Mouse (Mus musculus): Measurements from ENCODE around the gene Kif3c. TPM values are rescaled to one million over a fixed set of nuclear protein-coding genes. Genes with fewer than 3 reads are reported as not detected.

The Kif3c gene
- 8.5 and 9.0 TPM in 2 replicates for polyA plus RNA-seq (2016; fragmentation: Nextera tagmentation; extraction: Ambion mirVana)

- 7% methylated on average over 46 of the region's 48 CpGs for WGBS
Measured at GRCm38 (mm10) chr12:3364508-3365448, at the start of gene Kif3c. Gene Kif3c (plus strand): TSS chr12:3365132.

GRCm38 (mm10) chr12:3316083-3316482, 48.8 kb upstream of the Kif3c start:
- Histone ChIP-seq H3K27me3 (ENCODE audit: insufficient read depth, poor library complexity, severe bottlenecking) (no peaks in the 10 kb centered on the region), H3K36me3 (no peaks in the 10 kb centered on the region), H3K4me1 (no peaks in the 10 kb centered on the region), H3K27ac (no peak overlapping the region), H3K4me3 (no peak overlapping the region), H3K9me3 (no peaks in the 10 kb centered on the region)
- no peak for DNase-seq (ENCODE audit: low spot score)
- 46% methylated on average over 2 of the region's 2 CpGs for WGBS

More at GRCm38 (mm10) chr12:3364508-3365448, at the start of gene Kif3c:
- peaks cover 12% of the 10 kb centered on the region; the same call in 1 of the 2 replicates for H3K27me3 ChIP-seq (ENCODE audit: insufficient read depth, poor library complexity, severe bottlenecking)
- H3K9me3 ChIP-seq: no peaks in the 10 kb centered on the region
- peaks cover 12% of the 10 kb centered on the region; the same call in 1 of the 2 replicates for H3K36me3 ChIP-seq
- H3K27ac ChIP-seq: peak within 1 kb of the TSS; percentile 87
- peak; percentile 86 for DNase-seq (ENCODE audit: low spot score)
- peaks cover 15% of the 10 kb centered on the region for H3K4me1 ChIP-seq
- peak within 1 kb of the TSS; percentile 75 for H3K4me3 ChIP-seq

GRCm38 (mm10) chr12:3316937-3317336, 48.0 kb upstream of the Kif3c start:
- no peaks in the 10 kb centered on the region for H3K4me1 ChIP-seq
- whole genome bisulfite sequencing: 66% methylated on average over 3 of the region's 3 CpGs
- H3K27me3 ChIP-seq (ENCODE audit: insufficient read depth, poor library complexity, severe bottlenecking): no peaks in the 10 kb centered on the region
- H3K9me3 ChIP-seq: no peaks in the 10 kb centered on the region
- H3K27ac ChIP-seq: no peak overlapping the region
- no peak for DNase-seq (ENCODE audit: low spot score)
- H3K36me3 ChIP-seq: no peaks in the 10 kb centered on the region
- no peak overlapping the region for H3K4me3 ChIP-seq

- 74% methylated on average over 4 of the region's 4 CpGs for WGBS
- Histone ChIP-seq H3K9me3 (no peaks in the 10 kb centered on the region), H3K36me3 (no peaks in the 10 kb centered on the region), H3K4me1 (no peaks in the 10 kb centered on the region), H3K4me3 (no peak overlapping the region), H3K27me3 (ENCODE audit: insufficient read depth, poor library complexity, severe bottlenecking) (no peaks in the 10 kb centered on the region), H3K27ac (no peak overlapping the region)
- DNase-seq (ENCODE audit: low spot score): no peak
Measured at GRCm38 (mm10) chr12:3319377-3319776, 45.6 kb upstream of the Kif3c start.

GRCm38 (mm10) chr12:3323241-3323640, 41.7 kb upstream of the Kif3c start:
- H3K4me1 ChIP-seq: no peaks in the 10 kb centered on the region
- H3K36me3 ChIP-seq: no peaks in the 10 kb centered on the region
- DNase-seq (ENCODE audit: low spot score): no peak
- H3K9me3 ChIP-seq: no peaks in the 10 kb centered on the region
- no peak overlapping the region for H3K27ac ChIP-seq
- 63% methylated on average over 6 of the region's 6 CpGs for WGBS
- no peaks in the 10 kb centered on the region for H3K27me3 ChIP-seq (ENCODE audit: insufficient read depth, poor library complexity, severe bottlenecking)
- no peak overlapping the region for H3K4me3 ChIP-seq

GRCm38 (mm10) chr12:3325232-3325631, 39.7 kb upstream of the Kif3c start:
- no peaks in the 10 kb centered on the region; the same call in 1 of the 2 replicates for H3K9me3 ChIP-seq
- H3K36me3 ChIP-seq: no peaks in the 10 kb centered on the region
- H3K4me1 ChIP-seq: no peaks in the 10 kb centered on the region
- H3K27me3 ChIP-seq (ENCODE audit: insufficient read depth, poor library complexity, severe bottlenecking): no peaks in the 10 kb centered on the region
- no peak for DNase-seq (ENCODE audit: low spot score)
- no peak overlapping the region for H3K4me3 ChIP-seq
- WGBS: 71% methylated on average over 2 of the region's 2 CpGs
- no peak overlapping the region for H3K27ac ChIP-seq

- WGBS: 79% methylated on average over 4 of the region's 4 CpGs
- DNase-seq (ENCODE audit: low spot score): no peak
- no peaks in the 10 kb centered on the region for H3K4me1 ChIP-seq
- H3K36me3 ChIP-seq: no peaks in the 10 kb centered on the region
- H3K27me3 ChIP-seq (ENCODE audit: insufficient read depth, poor library complexity, severe bottlenecking): no peaks in the 10 kb centered on the region
- H3K9me3 ChIP-seq: no peaks in the 10 kb centered on the region; the same call in 1 of the 2 replicates
- no peak overlapping the region for H3K27ac ChIP-seq
- no peak overlapping the region for H3K4me3 ChIP-seq
Measured at GRCm38 (mm10) chr12:3329677-3330076, 35.3 kb upstream of the Kif3c start.

GRCm38 (mm10) chr12:3338931-3339330, 26.0 kb upstream of the Kif3c start:
- 68% methylated on average over 1 of the region's 1 CpGs for WGBS
- no peaks in the 10 kb centered on the region for H3K9me3 ChIP-seq

GRCm38 (mm10) chr12:3344155-3344554, 20.8 kb upstream of the Kif3c start:
- Histone ChIP-seq H3K27me3 (ENCODE audit: insufficient read depth, poor library complexity, severe bottlenecking) (no peaks in the 10 kb centered on the region), H3K27ac (no peak overlapping the region), H3K4me3 (no peak overlapping the region), H3K4me1 (no peaks in the 10 kb centered on the region), H3K36me3 (no peaks in the 10 kb centered on the region), H3K9me3 (no peaks in the 10 kb centered on the region)
- DNase-seq (ENCODE audit: low spot score): no peak
- WGBS: 79% methylated on average over 2 of the region's 2 CpGs

More at GRCm38 (mm10) chr12:3338931-3339330, 26.0 kb upstream of the Kif3c start:
- no peak for DNase-seq (ENCODE audit: low spot score)
- Histone ChIP-seq H3K27me3 (ENCODE audit: insufficient read depth, poor library complexity, severe bottlenecking) (no peaks in the 10 kb centered on the region), H3K4me3 (no peak overlapping the region), H3K36me3 (no peaks in the 10 kb centered on the region), H3K4me1 (no peaks in the 10 kb centered on the region), H3K27ac (no peak overlapping the region)

GRCm38 (mm10) chr12:3345038-3345437, 19.9 kb upstream of the Kif3c start:
- WGBS: 81% methylated on average over 5 of the region's 5 CpGs
- no peaks in the 10 kb centered on the region for H3K27me3 ChIP-seq (ENCODE audit: insufficient read depth, poor library complexity, severe bottlenecking)
- no peak overlapping the region for H3K4me3 ChIP-seq
- H3K9me3 ChIP-seq: no peaks in the 10 kb centered on the region
- H3K27ac ChIP-seq: no peak overlapping the region
- no peaks in the 10 kb centered on the region for H3K4me1 ChIP-seq
- no peak for DNase-seq (ENCODE audit: low spot score)
- no peaks in the 10 kb centered on the region for H3K36me3 ChIP-seq

- H3K4me1 ChIP-seq: no peaks in the 10 kb centered on the region
- no peak for DNase-seq (ENCODE audit: low spot score)
- H3K4me3 ChIP-seq: no peak overlapping the region
- H3K36me3 ChIP-seq: no peaks in the 10 kb centered on the region
- H3K9me3 ChIP-seq: no peaks in the 10 kb centered on the region
- H3K27me3 ChIP-seq (ENCODE audit: insufficient read depth, poor library complexity, severe bottlenecking): no peaks in the 10 kb centered on the region
- no peak overlapping the region for H3K27ac ChIP-seq
Measured at GRCm38 (mm10) chr12:3347682-3348081, 17.2 kb upstream of the Kif3c start.

- WGBS: 83% methylated on average over 2 of the region's 3 CpGs
- no peak for DNase-seq (ENCODE audit: low spot score)
- Histone ChIP-seq H3K4me1 (no peaks in the 10 kb centered on the region), H3K9me3 (no peaks in the 10 kb centered on the region), H3K36me3 (no peaks in the 10 kb centered on the region), H3K27me3 (ENCODE audit: insufficient read depth, poor library complexity, severe bottlenecking) (no peaks in the 10 kb centered on the region), H3K27ac (no peak overlapping the region), H3K4me3 (no peak overlapping the region)
Measured at GRCm38 (mm10) chr12:3349387-3349786, 15.5 kb upstream of the Kif3c start.

- no peak overlapping the region for H3K4me3 ChIP-seq
- no peaks in the 10 kb centered on the region for H3K27me3 ChIP-seq (ENCODE audit: insufficient read depth, poor library complexity, severe bottlenecking)
- H3K36me3 ChIP-seq: no peaks in the 10 kb centered on the region
- DNase-seq (ENCODE audit: low spot score): no peak
- H3K4me1 ChIP-seq: no peaks in the 10 kb centered on the region
- no peak overlapping the region for H3K27ac ChIP-seq
- H3K9me3 ChIP-seq: no peaks in the 10 kb centered on the region
- 74% methylated on average over 5 of the region's 5 CpGs for WGBS
Measured at GRCm38 (mm10) chr12:3350136-3350535, 14.8 kb upstream of the Kif3c start.

Data from heart, embryonic 10.5 days (tissue).